12 mouse cellular contexts compared by ENCODE assay signal in the genomic region with DNA sequence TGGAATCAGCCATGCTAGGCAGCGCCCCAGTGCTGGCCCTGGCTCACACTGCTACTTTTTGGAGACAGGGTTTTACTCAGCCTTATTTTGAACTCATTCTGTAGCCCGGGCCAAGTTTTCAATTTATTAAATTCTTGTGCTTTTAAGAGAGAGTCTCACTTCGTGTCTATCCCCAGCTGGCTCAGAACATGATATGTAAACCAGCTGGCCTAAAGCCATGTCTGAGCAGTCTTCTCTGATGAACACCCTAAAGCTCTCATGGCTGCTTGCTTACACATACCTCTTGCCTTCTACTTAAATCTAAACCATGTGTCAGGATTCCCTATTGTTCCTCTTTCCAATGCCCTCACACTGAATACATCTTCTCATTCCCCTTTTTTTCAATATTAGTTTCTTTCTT. TPM values are rescaled to one million over a fixed set of nuclear protein-coding genes. Genes with fewer than 3 reads are reported as not detected.
DNase-seq lines count a peak whose midpoint lies in the region.
"Had no signal": no experiment of that assay in that cellular context is flagged by ENCODE, and none has a peak within 500 bp of the region (broad histone marks: within the 10 kb centered on the region; RNA-seq: fewer than 3 reads in every experiment).

No protein-coding gene starts in this region.

- peak; percentile 51 for DNase-seq in layer of hippocampus, adult 9-11 months
- no peak for DNase-seq in layer of hippocampus, postnatal 10 days (ENCODE audit: low spot score in 2 of 2)
- DNase-seq in urinary bladder, postnatal 14 days (ENCODE audit: low spot score): peak; percentile 10
- no peak for DNase-seq in urinary bladder, postnatal 25 days (ENCODE audit: low spot score)
- DNase-seq in forelimb bud, embryonic 11.5 days (ENCODE audit: low read depth, low spot score): peak; percentile 38
- no peak for DNase-seq in spleen, postnatal 36 days (ENCODE audit: low spot score in 2 of 2)
- no peak for DNase-seq in embryo, embryonic 9.5 days (ENCODE audit: extremely low spot score)
- DNase-seq: adrenal gland, postnatal 36 days; cerebellum, adult 2 months; gastrocnemius, postnatal 10 days; kidney, adult 2 months; liver, postnatal 0 days had no signal

RNA-seq across cellular contexts. Expression of a gene that starts 14.2 kb away (rescaled TPM):
- total RNA-seq in layer of hippocampus, postnatal 10 days (2021): 10 to 100 TPM; 41.8 to 47.5 TPM

Comparison
In these comparisons a context has a peak if more than half of its experiments do, and no peak if none do; other contexts are left out.
1. DNase-seq: peak in layer of hippocampus, adult 9-11 months (single experiment), urinary bladder, postnatal 14 days (single experiment) and forelimb bud, embryonic 11.5 days (single experiment); none in layer of hippocampus, postnatal 10 days (0 of 2), urinary bladder, postnatal 25 days (single experiment), spleen, postnatal 36 days (0 of 2) and embryo, embryonic 9.5 days (single experiment).